In genomic region chr11:114786326-114786725, GRCm38 (mm10) we compare ENCODE assay signal across 8 mouse cellular contexts. TPM values are rescaled to one million over a fixed set of nuclear protein-coding genes. Genes with fewer than 3 reads are reported as not detected.
DNase-seq lines count a peak whose midpoint lies in the region; ATAC-seq and TF ChIP-seq lines count a peak whose summit lies in the region.

No protein-coding gene starts in this region.

- 1% methylated on average over 43 of the region's 43 CpGs for WGBS in heart, embryonic 12.5 days
- 2% methylated on average over 11 of the region's 43 CpGs for WGBS in embryonic facial prominence, embryonic 14.5 days

- H3K9ac ChIP-seq in heart, embryonic 12.5 days = peak overlapping the region; percentile 8
- peak overlapping the region; percentile 6; the same call in 1 of the 2 replicates for H3K9ac ChIP-seq in ES-Bruce4 (ENCODE audit: low read depth, poor library complexity, severe bottlenecking)
- peak overlapping the region; percentile 46; the same call in 1 of the 2 replicates for H3K9ac ChIP-seq in embryonic facial prominence, embryonic 14.5 days (ENCODE audit: low read depth, low read length)

- TF ChIP-seq EP300 in ES-Bruce4 (IDR thresholded peaks at IDR 0.05; ENCODE audit: insufficient read depth, low read depth, low read length) = no peak

- no peak for DNase-seq in heart, postnatal 36 days
- DNase-seq in embryonic facial prominence, embryonic 14.5 days (ENCODE audit: low spot score) = peak; percentile 54
- DNase-seq in left cerebral cortex, postnatal 36 days (ENCODE audit: low spot score in 2 of 2) = peak; percentile 66 to 71
- DNase-seq in right cerebral cortex, adult 2 months (ENCODE audit: low spot score in 2 of 2) = peak; percentile 66 to 72
- DNase-seq in gastrocnemius, adult 8-10 months (ENCODE audit: low spot score in 2 of 2) = no peak
- no peak for DNase-seq in urinary bladder, postnatal 4 days (ENCODE audit: low spot score in 2 of 2)

- H3K36me3 ChIP-seq in heart, embryonic 12.5 days = no peaks in the 10 kb centered on the region
- no peaks in the 10 kb centered on the region for H3K36me3 ChIP-seq in ES-Bruce4 (ENCODE audit: control insufficient read depth, insufficient read depth, low read length, poor library complexity, severe bottlenecking)
- H3K36me3 ChIP-seq in embryonic facial prominence, embryonic 14.5 days (ENCODE audit: control insufficient read depth, insufficient read depth, low read length) = no peaks in the 10 kb centered on the region

- TF ChIP-seq CTCF in ES-Bruce4 (IDR thresholded peaks at IDR 0.05; ENCODE audit: low read depth, low read length) = no peak

- intact Hi-C loops in heart, postnatal 36 days (cut with DNase I) = no loop called here
- intact Hi-C loops in left cerebral cortex, postnatal 36 days (cut with DNase I) = no loop called here

- peaks cover 8% of the 10 kb centered on the region for H3K4me1 ChIP-seq in heart, embryonic 12.5 days (replicated peaks)
- peaks cover 10% of the 10 kb centered on the region for H3K4me1 ChIP-seq in ES-Bruce4 (ENCODE audit: control insufficient read depth, insufficient read depth, low read length)
- peaks cover 7% of the 10 kb centered on the region for H3K4me1 ChIP-seq in embryonic facial prominence, embryonic 14.5 days (ENCODE audit: control insufficient read depth, insufficient read depth, low read length)

- TF ChIP-seq POLR2A in ES-Bruce4 (IDR thresholded peaks at IDR 0.05; ENCODE audit: insufficient read depth, low read length) = no peak

- H3K27me3 ChIP-seq in heart, embryonic 12.5 days (replicated peaks) = peaks cover 93% of the 10 kb centered on the region
- H3K27me3 ChIP-seq in ES-Bruce4 (ENCODE audit: control insufficient read depth, insufficient read depth, low read length, poor library complexity, severe bottlenecking) = no peaks in the 10 kb centered on the region; the same call in 1 of the 2 replicates
- peaks cover 65% of the 10 kb centered on the region for H3K27me3 ChIP-seq in embryonic facial prominence, embryonic 14.5 days (replicated peaks; ENCODE audit: control insufficient read depth, insufficient read depth, low read length)

- H3K4me3 ChIP-seq in heart, embryonic 12.5 days = peak overlapping the region; percentile 34
- peak overlapping the region; percentile 21 for H3K4me3 ChIP-seq in ES-Bruce4 (ENCODE audit: low read depth, low read length)
- H3K4me3 ChIP-seq in embryonic facial prominence, embryonic 14.5 days (ENCODE audit: low read depth, low read length) = peak overlapping the region; percentile 25

- no peak for ATAC-seq in heart, embryonic 12.5 days (ENCODE audit: insufficient number of reproducible peaks, low FRiP score)
- peak; percentile 66 for ATAC-seq in embryonic facial prominence, embryonic 14.5 days (ENCODE audit: low read depth)

- H3K27ac ChIP-seq in heart, embryonic 12.5 days (ENCODE audit: poor library complexity, severe bottlenecking) = no peak overlapping the region
- H3K27ac ChIP-seq in ES-Bruce4 (ENCODE audit: insufficient read depth, low read length) = no peak overlapping the region
- H3K27ac ChIP-seq in embryonic facial prominence, embryonic 14.5 days (replicated peaks; ENCODE audit: low read depth, low read length) = no peak overlapping the region

- peak overlapping the region; percentile 62 for H3K4me2 ChIP-seq in heart, embryonic 12.5 days
- peak overlapping the region; percentile 53 for H3K4me2 ChIP-seq in embryonic facial prominence, embryonic 14.5 days (ENCODE audit: low read depth, low read length)

- no peaks in the 10 kb centered on the region for H3K9me3 ChIP-seq in heart, embryonic 12.5 days (replicated peaks)
- H3K9me3 ChIP-seq in ES-Bruce4 (replicated peaks; ENCODE audit: control insufficient read depth, insufficient read depth, low read length, poor library complexity, severe bottlenecking) = no peaks in the 10 kb centered on the region
- H3K9me3 ChIP-seq in embryonic facial prominence, embryonic 14.5 days (ENCODE audit: control insufficient read depth, low read length) = no peaks in the 10 kb centered on the region

RNA-seq across cellular contexts. Expression of gene Btbd17, which starts 9.4 kb away (rescaled TPM):
- polyA plus RNA-seq in heart, embryonic 12.5 days (2016; fragmentation: Nextera tagmentation; extraction: Ambion mirVana) = 0.18 TPM in 1 of 2 replicates, not detected in the other
- not detected for total RNA-seq in heart, postnatal 36 days (2021)
- 0.93 TPM in 1 of 2 replicates, not detected in the other for polyA plus RNA-seq in ES-Bruce4 (2011; ENCODE audit: insufficient read depth, insufficient read length, low read depth, missing spikeins)
- polyA plus RNA-seq in embryonic facial prominence, embryonic 14.5 days (2014; fragmentation: Nextera tagmentation; extraction: Ambion mirVana) = 3.2 and 4.5 TPM in 2 replicates
- total RNA-seq in left cerebral cortex, postnatal 36 days (2021) = 10 to 100 TPM; 29.1 to 35.8 TPM
- total RNA-seq in gastrocnemius, adult 8-10 months (2022) = not detected

RNA-seq across cellular contexts. Expression of gene Gpr142, which starts 12.4 kb away (rescaled TPM):
- not detected in 2 replicates for polyA plus RNA-seq in heart, embryonic 12.5 days (2016; fragmentation: Nextera tagmentation; extraction: Ambion mirVana)
- not detected for total RNA-seq in heart, postnatal 36 days (2021)
- polyA plus RNA-seq in ES-Bruce4 (2011; ENCODE audit: insufficient read depth, insufficient read length, low read depth, missing spikeins) = not detected in 2 replicates
- not detected in 2 replicates for polyA plus RNA-seq in embryonic facial prominence, embryonic 14.5 days (2014; fragmentation: Nextera tagmentation; extraction: Ambion mirVana)
- not detected for total RNA-seq in left cerebral cortex, postnatal 36 days (2021)
- total RNA-seq in gastrocnemius, adult 8-10 months (2022) = not detected

RNA-seq across cellular contexts. Expression of gene Kif19a, which starts 21.1 kb away (rescaled TPM):
- 0.32 TPM in 1 of 2 replicates, not detected in the other for polyA plus RNA-seq in heart, embryonic 12.5 days (2016; fragmentation: Nextera tagmentation; extraction: Ambion mirVana)
- total RNA-seq in heart, postnatal 36 days (2021) = under 1 TPM in 1 of 2 experiments, not detected in 1; 0.35 TPM
- polyA plus RNA-seq in ES-Bruce4 (2011; ENCODE audit: insufficient read depth, insufficient read length, low read depth, missing spikeins) = 1.0 and 1.4 TPM in 2 replicates
- polyA plus RNA-seq in embryonic facial prominence, embryonic 14.5 days (2014; fragmentation: Nextera tagmentation; extraction: Ambion mirVana) = 2.1 TPM in 2 replicates
- 1 to 10 TPM; 4.5 to 4.8 TPM for total RNA-seq in left cerebral cortex, postnatal 36 days (2021)
- total RNA-seq in gastrocnemius, adult 8-10 months (2022) = under 1 TPM in 3 of 4 experiments, not detected in 1; 0.62 to 0.82 (median 0.67) TPM

RNA-seq across cellular contexts. Expression of gene Dnaic2, which starts 59.1 kb away (rescaled TPM):
- polyA plus RNA-seq in heart, embryonic 12.5 days (2016; fragmentation: Nextera tagmentation; extraction: Ambion mirVana) = 0.27 and 0.32 TPM in 2 replicates
- total RNA-seq in heart, postnatal 36 days (2021) = under 1 TPM; 0.08 to 0.17 TPM
- polyA plus RNA-seq in ES-Bruce4 (2011; ENCODE audit: insufficient read depth, insufficient read length, low read depth, missing spikeins) = 1.3 and 1.7 TPM in 2 replicates
- 2.2 and 4.6 TPM in 2 replicates for polyA plus RNA-seq in embryonic facial prominence, embryonic 14.5 days (2014; fragmentation: Nextera tagmentation; extraction: Ambion mirVana)
- 1 to 10 TPM in 1 of 2 experiments, under 1 TPM in 1; 0.91 to 2.1 TPM for total RNA-seq in left cerebral cortex, postnatal 36 days (2021)
- not detected for total RNA-seq in gastrocnemius, adult 8-10 months (2022)

Comparison
In these comparisons a context has a peak if more than half of its experiments do, and no peak if none do; other contexts are left out.
1. DNase-seq: peak in embryonic facial prominence, embryonic 14.5 days (single experiment), left cerebral cortex, postnatal 36 days (2 of 2) and right cerebral cortex, adult 2 months (2 of 2); none in heart, postnatal 36 days (0 of 2), gastrocnemius, adult 8-10 months (0 of 2) and urinary bladder, postnatal 4 days (0 of 2).
2. RNA of gene Btbd17, which starts 9.4 kb away (total RNA-seq): 29.1 to 35.8 TPM in left cerebral cortex, postnatal 36 days; not detected in heart, postnatal 36 days and not detected in gastrocnemius, adult 8-10 months; every median in the first group is over 10 times any median in the second.
3. Peak in every context shown above with its lines, with median percentiles within 50 percentile points of each other: H3K4me3 ChIP-seq and H3K9ac ChIP-seq.